In genomic region chr19:8713306-8713996, GRCm38 (mm10) we compare ENCODE assay signal across 8 mouse cellular contexts. TPM values are rescaled to one million over a fixed set of nuclear protein-coding genes. Genes with fewer than 3 reads are reported as not detected.
DNase-seq lines count a peak whose midpoint lies in the region; ATAC-seq lines count a peak whose summit lies in the region.

No protein-coding gene starts in this region.

- peak overlapping the region; percentile 80 for H3K4me3 ChIP-seq in brown adipose tissue, adult 24 weeks (ENCODE audit: insufficient read depth, low read depth, low read length)
- H3K4me3 ChIP-seq in heart, embryonic 14.5 days (ENCODE audit: control insufficient read depth in 1 of 2, insufficient read depth in 1 of 2, low read depth in 1 of 2, low read length in 2 of 2), result peak overlapping the region; percentile 78 to 89
- peak overlapping the region; percentile 73 for H3K4me3 ChIP-seq in liver, embryonic 12.5 days

- ATAC-seq in erythroid progenitor cell, adult 5-6 weeks (replicated peaks; ENCODE audit: low FRiP score, poor library complexity, severe bottlenecking), result peak; percentile 78
- ATAC-seq in heart, embryonic 14.5 days (ENCODE audit: insufficient number of reproducible peaks, insufficient read depth, low FRiP score, low read depth), result peak; percentile 89
- ATAC-seq in liver, embryonic 12.5 days, result peak; percentile 84

- H3K4me2 ChIP-seq in heart, embryonic 14.5 days (ENCODE audit: low read length), result peak overlapping the region; percentile 81
- H3K4me2 ChIP-seq in liver, embryonic 12.5 days, result peak overlapping the region; percentile 81

- DNase-seq in CD4-positive helper T cell, adult 2 months (ENCODE audit: low read depth, low spot score), result peak; percentile 92
- peak; percentile 95 for DNase-seq in kidney, postnatal 14 days
- peak; percentile 94 for DNase-seq in naive thymus-derived CD4-positive, alpha-beta T cell, adult 2 months (ENCODE audit: low read depth)
- DNase-seq in splenic B cell, adult 2 months (ENCODE audit: low read depth, low spot score), result peak; percentile 94

- peaks cover 41% of the 10 kb centered on the region for H3K36me3 ChIP-seq in heart, embryonic 14.5 days (ENCODE audit: control insufficient read depth, insufficient read depth, low read length)
- H3K36me3 ChIP-seq in liver, embryonic 12.5 days, result peaks cover 43% of the 10 kb centered on the region
- H3K36me3 ChIP-seq in splenic B cell, adult 2 months (ENCODE audit: control insufficient read depth, insufficient read depth, low read length, poor library complexity, severe bottlenecking), result peaks cover 16% of the 10 kb centered on the region

- H3K27me3 ChIP-seq in heart, embryonic 14.5 days (ENCODE audit: control insufficient read depth, insufficient read depth, low read length), result no peaks in the 10 kb centered on the region
- H3K27me3 ChIP-seq in liver, embryonic 12.5 days (replicated peaks), result no peaks in the 10 kb centered on the region
- H3K27me3 ChIP-seq in splenic B cell, adult 2 months (ENCODE audit: control insufficient read depth, insufficient read depth, low read length, poor library complexity, severe bottlenecking), result no peaks in the 10 kb centered on the region

- H3K4me1 ChIP-seq in brown adipose tissue, adult 24 weeks (ENCODE audit: control insufficient read depth, insufficient read depth, insufficient read length, low read length), result peaks cover 7% of the 10 kb centered on the region; the same call in 1 of the 2 replicates
- peaks cover 7 to 32% of the 10 kb centered on the region in 2 experiments for H3K4me1 ChIP-seq in heart, embryonic 14.5 days (ENCODE audit: control insufficient read depth in 2 of 2, insufficient read depth in 2 of 2, low read length in 2 of 2)
- H3K4me1 ChIP-seq in liver, embryonic 12.5 days, result peaks cover 81% of the 10 kb centered on the region

- WGBS in heart, embryonic 14.5 days, result under 1% methylated on average over 51 of the region's 51 CpGs
- WGBS in liver, embryonic 12.5 days (ENCODE audit: insufficient replicate concordance), result 1% methylated on average over 51 of the region's 51 CpGs

- H3K9ac ChIP-seq in heart, embryonic 14.5 days (ENCODE audit: low read length), result peak overlapping the region; percentile 91
- peak overlapping the region; percentile 94 for H3K9ac ChIP-seq in liver, embryonic 12.5 days

- no peaks in the 10 kb centered on the region for H3K9me3 ChIP-seq in heart, embryonic 14.5 days (ENCODE audit: control insufficient read depth, low read length)
- no peaks in the 10 kb centered on the region for H3K9me3 ChIP-seq in liver, embryonic 12.5 days (replicated peaks)

- peak overlapping the region; percentile 81 for H3K27ac ChIP-seq in brown adipose tissue, adult 24 weeks (replicated peaks; ENCODE audit: low read depth, low read length)
- H3K27ac ChIP-seq in heart, embryonic 14.5 days (replicated peaks in 1 of 2; ENCODE audit: control insufficient read depth in 1 of 2, insufficient read depth in 1 of 2, low read depth in 2 of 2, low read length in 2 of 2), result peak overlapping the region; percentile 89 to 96
- peak overlapping the region; percentile 96 for H3K27ac ChIP-seq in liver, embryonic 12.5 days

RNA-seq across cellular contexts. Expression of gene Slc3a2, which starts 9.7 kb away (rescaled TPM):
- polyA plus RNA-seq in brown adipose tissue, adult 24 weeks (2012; ENCODE audit: insufficient read depth, insufficient read length, missing spikeins), result 32.8 and 41.0 TPM in 2 replicates
- 198 and 206 TPM in 2 replicates for total RNA-seq in erythroid progenitor cell, adult 5-6 weeks (2015; ENCODE audit: low replicate concordance)
- total RNA-seq in erythroid progenitor cell, adult 5-6 weeks (2017; ENCODE audit: low replicate concordance), result 242 and 266 TPM in 2 replicates
- 62.2 and 65.7 TPM in 2 replicates for polyA plus RNA-seq in heart, embryonic 14.5 days (2014; fragmentation: Nextera tagmentation; extraction: Ambion mirVana)
- polyA plus RNA-seq in liver, embryonic 12.5 days (2016; fragmentation: Nextera tagmentation; extraction: Ambion mirVana), result 133 and 141 TPM in 2 replicates

RNA-seq across cellular contexts. Expression of gene Wdr74, which starts 22.2 kb away (rescaled TPM):
- 28.2 and 31.8 TPM in 2 replicates for polyA plus RNA-seq in brown adipose tissue, adult 24 weeks (2012; ENCODE audit: insufficient read depth, insufficient read length, missing spikeins)
- 22.0 and 28.9 TPM in 2 replicates for total RNA-seq in erythroid progenitor cell, adult 5-6 weeks (2015; ENCODE audit: low replicate concordance)
- total RNA-seq in erythroid progenitor cell, adult 5-6 weeks (2017; ENCODE audit: low replicate concordance), result 10.7 and 15.0 TPM in 2 replicates
- polyA plus RNA-seq in heart, embryonic 14.5 days (2014; fragmentation: Nextera tagmentation; extraction: Ambion mirVana), result 49.7 and 50.5 TPM in 2 replicates
- polyA plus RNA-seq in liver, embryonic 12.5 days (2016; fragmentation: Nextera tagmentation; extraction: Ambion mirVana), result 87.1 and 95.9 TPM in 2 replicates

RNA-seq across cellular contexts. Expression of gene 1700092M07Rik, which starts 27.1 kb away (rescaled TPM):
- polyA plus RNA-seq in brown adipose tissue, adult 24 weeks (2012; ENCODE audit: insufficient read depth, insufficient read length, missing spikeins), result not detected in 2 replicates
- not detected in 2 replicates for total RNA-seq in erythroid progenitor cell, adult 5-6 weeks (2015; ENCODE audit: low replicate concordance)
- not detected in 2 replicates for total RNA-seq in erythroid progenitor cell, adult 5-6 weeks (2017; ENCODE audit: low replicate concordance)
- polyA plus RNA-seq in heart, embryonic 14.5 days (2014; fragmentation: Nextera tagmentation; extraction: Ambion mirVana), result 1.2 TPM in 1 of 2 replicates, not detected in the other
- 2.1 and 2.3 TPM in 2 replicates for polyA plus RNA-seq in liver, embryonic 12.5 days (2016; fragmentation: Nextera tagmentation; extraction: Ambion mirVana)

RNA-seq across cellular contexts. Expression of gene Stx5a, which starts 27.8 kb away (rescaled TPM):
- polyA plus RNA-seq in brown adipose tissue, adult 24 weeks (2012; ENCODE audit: insufficient read depth, insufficient read length, missing spikeins), result 30.7 and 43.6 TPM in 2 replicates
- total RNA-seq in erythroid progenitor cell, adult 5-6 weeks (2015; ENCODE audit: low replicate concordance), result 67.0 and 97.7 TPM in 2 replicates
- total RNA-seq in erythroid progenitor cell, adult 5-6 weeks (2017; ENCODE audit: low replicate concordance), result 119 and 128 TPM in 2 replicates
- polyA plus RNA-seq in heart, embryonic 14.5 days (2014; fragmentation: Nextera tagmentation; extraction: Ambion mirVana), result 81.4 and 83.5 TPM in 2 replicates
- 56.2 and 58.4 TPM in 2 replicates for polyA plus RNA-seq in liver, embryonic 12.5 days (2016; fragmentation: Nextera tagmentation; extraction: Ambion mirVana)

RNA-seq across cellular contexts. Expression of gene Nxf1, which starts 43.4 kb away (rescaled TPM):
- polyA plus RNA-seq in brown adipose tissue, adult 24 weeks (2012; ENCODE audit: insufficient read depth, insufficient read length, missing spikeins), result 51.6 and 58.1 TPM in 2 replicates
- 462 and 487 TPM in 2 replicates for total RNA-seq in erythroid progenitor cell, adult 5-6 weeks (2015; ENCODE audit: low replicate concordance)
- total RNA-seq in erythroid progenitor cell, adult 5-6 weeks (2017; ENCODE audit: low replicate concordance), result 79.9 and 80.3 TPM in 2 replicates
- 101 and 105 TPM in 2 replicates for polyA plus RNA-seq in heart, embryonic 14.5 days (2014; fragmentation: Nextera tagmentation; extraction: Ambion mirVana)
- 116 and 130 TPM in 2 replicates for polyA plus RNA-seq in liver, embryonic 12.5 days (2016; fragmentation: Nextera tagmentation; extraction: Ambion mirVana)

Comparison
In these comparisons a context has a peak if more than half of its experiments do, and no peak if none do; other contexts are left out.
1. Peak in every context shown above with its lines: DNase-seq, ATAC-seq, H3K4me3 ChIP-seq and H3K27ac ChIP-seq.